Mouse (Mus musculus): ENCODE measurements around the gene Tbc1d30.

DNA sequence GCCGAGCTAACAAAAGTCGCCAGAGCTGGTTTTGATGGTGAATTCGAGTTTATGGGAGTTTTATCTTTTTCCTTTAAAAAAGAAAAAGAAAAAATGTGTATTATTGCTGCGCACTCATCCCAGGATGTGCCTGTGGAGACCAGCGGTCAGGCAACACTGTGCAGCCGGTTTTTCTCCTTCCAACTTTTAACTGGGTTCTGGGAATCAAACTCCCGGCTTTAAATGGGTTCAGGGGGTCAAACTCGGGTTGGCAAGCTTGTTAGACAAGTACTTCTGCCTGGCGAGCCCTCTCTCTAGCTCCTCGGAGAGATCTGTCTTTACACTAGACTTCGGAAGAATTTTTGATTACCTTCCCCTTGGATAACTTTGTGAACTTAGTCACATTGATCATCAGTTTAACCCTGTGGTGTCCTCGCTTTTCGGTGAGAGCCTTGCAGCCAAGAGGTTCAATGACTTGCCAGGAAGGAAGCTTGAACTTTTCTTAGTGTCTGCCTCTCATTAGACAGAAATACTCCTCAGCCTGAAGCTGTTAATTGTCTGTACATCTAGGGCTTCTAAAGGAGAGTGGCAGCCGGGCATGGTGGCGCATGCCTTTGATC lies 713 bp upstream of the Tbc1d30 start:
- TF ChIP-seq CTCF (IDR thresholded peaks at IDR 0.05; ENCODE audit: extremely low read depth, insufficient read depth, insufficient read length, insufficient replicate concordance): no peak
- no peak for TF ChIP-seq POLR2A (IDR thresholded peaks at IDR 0.05; ENCODE audit: low read depth, low read length)
